Mouse (Mus musculus): ENCODE data around the gene Prkg1. TPM values are rescaled to one million over a fixed set of nuclear protein-coding genes. Genes with fewer than 3 reads are reported as not detected.

Prkg1 gene
- total and polyA plus RNA-seq, 3 experiments, result not detected

DNA sequence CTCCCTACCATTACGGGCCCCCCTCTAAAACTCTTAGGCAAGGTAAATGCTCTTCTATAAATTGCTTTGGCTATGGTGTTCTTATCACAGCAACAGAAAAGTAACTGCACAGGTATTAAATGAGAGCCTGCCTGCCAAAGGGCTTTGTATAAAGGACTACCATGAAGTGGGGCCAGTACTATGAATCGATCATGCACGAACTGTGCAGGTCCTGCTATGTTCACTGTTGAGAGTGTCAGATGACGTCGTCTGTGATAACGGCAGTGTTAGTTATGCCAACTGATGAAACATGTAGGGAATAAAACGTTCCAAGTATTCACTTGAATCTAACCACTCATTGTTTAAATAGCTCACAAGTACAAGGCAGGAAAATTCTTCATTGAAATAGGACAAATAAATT, 40.6 kb upstream of the Prkg1 start:
- H3K27ac ChIP-seq (ENCODE audit: control insufficient read depth, low read depth, low read length), result no peak overlapping the region
- no peaks in the 10 kb centered on the region for H3K9me3 ChIP-seq (replicated peaks; ENCODE audit: insufficient read depth, low read length)
- no peak overlapping the region for H3K4me3 ChIP-seq (ENCODE audit: control insufficient read depth in 1 of 2, insufficient read depth in 1 of 2, low read depth in 2 of 2, low read length in 2 of 2)
- H3K36me3 ChIP-seq (ENCODE audit: control insufficient read depth in 1 of 2, insufficient read depth in 2 of 2, low read length in 2 of 2), result no peaks in the 10 kb centered on the region
- no peaks in the 10 kb centered on the region for H3K27me3 ChIP-seq (ENCODE audit: control insufficient read depth in 1 of 2, insufficient read depth in 2 of 2, low read length in 2 of 2)
- H3K79me2 ChIP-seq (ENCODE audit: control insufficient read depth, insufficient read depth, low read length, poor library complexity), result no peaks in the 10 kb centered on the region
- no peaks in the 10 kb centered on the region for H3K4me1 ChIP-seq (ENCODE audit: control insufficient read depth in 1 of 2, insufficient read depth in 2 of 2, low read length in 2 of 2)
- H3K9ac ChIP-seq (ENCODE audit: control insufficient read depth, low read depth, low read length, poor library complexity, severe bottlenecking), result no peak overlapping the region
- DNase-seq (ENCODE audit: low read depth, low spot score), result no peak
- TF ChIP-seq RAD21 (IDR thresholded peaks at IDR 0.05; ENCODE audit: low read depth, low read length) (no peak), ETS1 (IDR thresholded peaks at IDR 0.05; ENCODE audit: low read depth, low read length) (no peak), POLR2AphosphoS5 (IDR thresholded peaks at IDR 0.05; ENCODE audit: borderline replicate concordance, low read depth, low read length) (no peak), MYC (IDR thresholded peaks at IDR 0.05; ENCODE audit: low read depth, low read length) (no peak), HCFC1 (IDR thresholded peaks at IDR 0.05; ENCODE audit: low read depth, low read length) (no peak), TCF12 (IDR thresholded peaks at IDR 0.05; ENCODE audit: low read depth, low read length) (no peak), USF1 (IDR thresholded peaks at IDR 0.05; ENCODE audit: low read depth, low read length) (no peak), SMC3 (IDR thresholded peaks at IDR 0.05; ENCODE audit: low read depth, low read length) (no peak), NELFE (IDR thresholded peaks at IDR 0.05; ENCODE audit: low read depth, low read length) (no peak), MAZ (IDR thresholded peaks at IDR 0.05; ENCODE audit: low read depth, low read length) (no peak), E2F4 (IDR thresholded peaks at IDR 0.05; ENCODE audit: borderline replicate concordance, low read depth, low read length) (no peak)

DNA sequence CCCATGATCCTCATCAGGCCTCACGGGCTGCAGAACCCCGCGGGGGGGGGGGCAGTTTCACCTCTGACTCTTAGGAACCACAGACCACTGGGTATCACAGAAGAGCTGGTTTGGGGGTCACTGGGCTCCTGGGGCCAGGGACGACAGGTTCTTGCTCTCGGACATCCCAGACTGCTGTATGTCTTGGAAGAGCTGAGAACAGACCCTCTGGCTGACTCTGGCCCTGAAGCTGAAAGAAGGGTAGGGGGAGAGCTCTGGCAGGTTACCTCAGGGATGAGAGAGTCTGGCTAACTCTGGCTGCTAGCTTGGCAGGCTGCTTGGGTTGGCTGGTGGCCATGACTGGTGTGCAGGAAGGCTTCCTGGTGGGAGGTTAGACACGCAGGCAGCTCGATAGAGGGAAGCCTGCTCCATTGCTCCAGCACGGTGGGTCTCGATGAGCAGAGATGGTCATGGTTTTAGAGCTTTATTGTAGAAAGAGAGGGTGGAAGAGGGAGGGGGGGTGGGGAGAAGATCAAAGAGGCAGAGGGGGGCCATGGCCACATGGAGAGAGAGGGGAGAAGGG, 30.7 kb upstream of the Prkg1 start:
- no peak for TF ChIP-seq USF2 (IDR thresholded peaks at IDR 0.05; ENCODE audit: borderline replicate concordance in 1 of 2, insufficient read depth in 1 of 2, low read depth in 1 of 2, low read length in 2 of 2)
- TF ChIP-seq RCOR1 (IDR thresholded peaks at IDR 0.05; ENCODE audit: low read depth, low read length), result no peak
- TF ChIP-seq SMC3 (IDR thresholded peaks at IDR 0.05; ENCODE audit: low read depth, low read length), result no peak
- TF ChIP-seq MAZ (IDR thresholded peaks at IDR 0.05; ENCODE audit: low read depth, low read length), result no peak
- no peak for TF ChIP-seq ETS1 (IDR thresholded peaks at IDR 0.05; ENCODE audit: low read depth, low read length)
- no peak for TF ChIP-seq USF1 (IDR thresholded peaks at IDR 0.05; ENCODE audit: low read depth, low read length)
- no peak for TF ChIP-seq TAL1 (IDR thresholded peaks at IDR 0.05; ENCODE audit: low read length)
- TF ChIP-seq NELFE (IDR thresholded peaks at IDR 0.05; ENCODE audit: low read depth, low read length), result no peak
- no peak for DNase-seq (ENCODE audit: low read depth, low spot score)
- no peak overlapping the region for H3K9ac ChIP-seq (ENCODE audit: control insufficient read depth, low read depth, low read length, poor library complexity, severe bottlenecking)

More for the DNA sequence above, 30.7 kb upstream of the Prkg1 start:
- no peak overlapping the region for H3K27ac ChIP-seq (ENCODE audit: control insufficient read depth, low read depth, low read length)
- H3K4me1 ChIP-seq (ENCODE audit: control insufficient read depth in 1 of 2, insufficient read depth in 2 of 2, low read length in 2 of 2), result no peaks in the 10 kb centered on the region
- no peaks in the 10 kb centered on the region for H3K36me3 ChIP-seq (ENCODE audit: control insufficient read depth in 1 of 2, insufficient read depth in 2 of 2, low read length in 2 of 2)
- no peak overlapping the region for H3K4me3 ChIP-seq (ENCODE audit: control insufficient read depth in 1 of 2, insufficient read depth in 1 of 2, low read depth in 2 of 2, low read length in 2 of 2)
- no peaks in the 10 kb centered on the region for H3K79me2 ChIP-seq (ENCODE audit: control insufficient read depth, insufficient read depth, low read length, poor library complexity)
- H3K9me3 ChIP-seq (replicated peaks; ENCODE audit: insufficient read depth, low read length), result no peaks in the 10 kb centered on the region
- H3K27me3 ChIP-seq (ENCODE audit: control insufficient read depth in 1 of 2, insufficient read depth in 2 of 2, low read length in 2 of 2), result no peaks in the 10 kb centered on the region

All from MEL (cell line).